Mouse (Mus musculus) MEL (cell line): ENCODE data around the gene Vash1.

Source experiments
- BHLHE40 ChIP-seq: IDR thresholded peaks from 2 replicates; pipeline ENCODE4 v1.6.1; 2012; ENCODE audit warnings: low read depth, mild to moderate bottlenecking, inconsistent platforms, low read length, improper control_type of control experiment, borderline replicate concordance
- CTCF ChIP-seq, 3 experiments: IDR thresholded peaks in 2 of 3; conservative IDR thresholded peaks in 1 of 3; 2 replicates each; pipeline ENCODE4 v1.5.1; 2011 to 2012; ENCODE audit warnings: low read length in 3 of 3, low read depth in 2 of 3, mild to moderate bottlenecking in 2 of 3, improper control_type of control experiment in 1 of 3, inconsistent platforms in 1 of 3, mixed read lengths in 1 of 3, moderate library complexity in 1 of 3; ENCODE audit not compliant: control insufficient read depth in 1 of 3, insufficient read depth in 1 of 3, poor library complexity in 1 of 3, severe bottlenecking in 1 of 3
- EP300 ChIP-seq, 2 experiments: IDR thresholded peaks; 2 replicates each; pipeline ENCODE4 v1.6.1; 2011; ENCODE audit warnings: improper control_type of control experiment in 2 of 2, low read length in 2 of 2, low read depth in 1 of 2, mild to moderate bottlenecking in 1 of 2
- JUND ChIP-seq: IDR thresholded peaks from 2 replicates; pipeline ENCODE4 v1.6.1; 2011; ENCODE audit warnings: low read depth, mild to moderate bottlenecking, improper control_type of control experiment, low read length
- KAT2A ChIP-seq: conservative IDR thresholded peaks from 2 replicates; pipeline ENCODE4 v1.6.1; 2012; ENCODE audit warnings: low read depth, low read length, improper control_type of control experiment, inconsistent platforms
- MAZ ChIP-seq: IDR thresholded peaks from 2 replicates; pipeline ENCODE4 v1.6.1; 2012; ENCODE audit warnings: low read depth, mild to moderate bottlenecking, inconsistent platforms, low read length, improper control_type of control experiment
- POLR2A ChIP-seq, 2 experiments: IDR thresholded peaks; 2 replicates each; pipeline ENCODE4 v1.6.1; 2011 to 2012; ENCODE audit warnings: low read length in 2 of 2, mild to moderate bottlenecking in 2 of 2, control low read depth in 1 of 2, improper control_type of control experiment in 1 of 2, low read depth in 1 of 2, moderate library complexity in 1 of 2; ENCODE audit not compliant: control insufficient read depth in 1 of 2, insufficient read depth in 1 of 2, poor library complexity in 1 of 2
- RCOR1 ChIP-seq: IDR thresholded peaks from 2 replicates; pipeline ENCODE4 v1.6.1; 2012; ENCODE audit warnings: low read depth, mild to moderate bottlenecking, inconsistent platforms, low read length, improper control_type of control experiment
- SIN3A ChIP-seq: IDR thresholded peaks from 2 replicates; pipeline ENCODE4 v1.6.1; 2012; ENCODE audit warnings: low read length, improper control_type of control experiment, inconsistent platforms
- TAL1 ChIP-seq: IDR thresholded peaks from 2 replicates; pipeline ENCODE4 v1.6.1; 2012; ENCODE audit warnings: mild to moderate bottlenecking, inconsistent platforms, low read length, moderate library complexity, mixed read lengths
- UBTF ChIP-seq: IDR thresholded peaks from 2 replicates; pipeline ENCODE4 v1.6.1; 2012; ENCODE audit warnings: low read depth, mild to moderate bottlenecking, inconsistent platforms, low read length, improper control_type of control experiment, moderate library complexity, borderline replicate concordance; ENCODE audit not compliant: insufficient read depth
- USF1 ChIP-seq: IDR thresholded peaks from 2 replicates; pipeline ENCODE4 v1.6.1; 2014; ENCODE audit warnings: low read depth, mild to moderate bottlenecking, inconsistent platforms, low read length, improper control_type of control experiment, moderate library complexity
- ZMIZ1 ChIP-seq: IDR thresholded peaks from 2 replicates; pipeline ENCODE4 v1.6.1; 2012; ENCODE audit warnings: low read depth, mild to moderate bottlenecking, inconsistent platforms, low read length, improper control_type of control experiment, moderate library complexity

DNA sequence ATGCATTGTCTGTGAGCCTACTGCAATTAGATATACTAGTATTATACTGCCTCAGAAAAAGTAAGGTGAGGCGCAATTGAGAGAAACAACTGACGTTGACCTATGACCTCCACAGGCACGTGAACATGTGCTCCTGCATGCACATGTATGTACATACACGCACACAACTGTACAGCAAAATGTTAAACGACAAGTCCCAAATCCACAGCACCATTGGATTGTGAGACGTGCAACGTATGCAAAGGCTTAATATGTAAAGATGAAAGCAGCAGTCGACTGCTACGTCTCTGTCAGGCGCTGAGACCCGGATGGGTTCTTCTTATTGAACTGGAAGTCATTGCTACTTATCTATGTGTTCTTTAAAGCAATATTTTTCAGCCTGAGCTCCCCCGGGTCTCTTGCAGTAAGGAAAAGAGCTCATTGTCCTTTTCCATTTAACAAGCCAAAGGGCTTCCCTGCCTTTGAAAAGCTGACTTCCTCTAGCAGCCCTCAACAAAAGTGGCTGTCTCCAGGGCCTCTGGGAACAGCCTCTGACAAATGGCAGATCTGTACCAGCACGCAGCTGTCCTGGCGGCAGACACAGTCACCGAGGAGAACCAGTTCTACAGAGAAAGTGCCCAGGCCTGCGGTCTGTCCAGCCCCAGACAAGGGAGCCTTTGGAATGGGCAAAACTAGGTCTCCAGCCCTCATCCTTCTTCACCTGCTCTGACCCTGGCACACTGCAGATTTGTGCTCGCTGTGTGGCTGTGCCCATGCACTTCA is 33.8 kb upstream of the Vash1 start:
- TF ChIP-seq MAZ = no peak
- no peak for TF ChIP-seq EP300 (IDR thresholded peaks at IDR 0.05; ENCODE audit: low read depth in 1 of 2, low read length in 2 of 2)
- TF ChIP-seq KAT2A = no peak
- no peak for TF ChIP-seq ZMIZ1
- TF ChIP-seq TAL1 = no peak
- TF ChIP-seq BHLHE40 = no peak
- no peak for TF ChIP-seq USF1
- TF ChIP-seq CTCF (IDR thresholded peaks at IDR 0.05 in 2 of 3, conservative IDR thresholded peaks at IDR 0.05 in 1 of 3; ENCODE audit: control insufficient read depth in 1 of 3, insufficient read depth in 1 of 3, low read depth in 2 of 3, low read length in 3 of 3, poor library complexity in 1 of 3, severe bottlenecking in 1 of 3) = no peak
- TF ChIP-seq UBTF = no peak
- no peak for TF ChIP-seq SIN3A
- TF ChIP-seq JUND = no peak
- no peak for TF ChIP-seq POLR2A (IDR thresholded peaks at IDR 0.05; ENCODE audit: control insufficient read depth in 1 of 2, insufficient read depth in 1 of 2, low read depth in 1 of 2, low read length in 2 of 2, poor library complexity in 1 of 2)
- no peak for TF ChIP-seq RCOR1
